Mouse (Mus musculus): ENCODE data around the gene Ngef.

- TF ChIP-seq ZNF384 (IDR thresholded peaks at IDR 0.05; ENCODE audit: low read depth, low read length) = no peak
- TF ChIP-seq ZC3H11A (IDR thresholded peaks at IDR 0.05; ENCODE audit: borderline replicate concordance, low read depth, low read length) = no peak
- TF ChIP-seq CHD2 (IDR thresholded peaks at IDR 0.05; ENCODE audit: low read depth, low read length) = no peak
- TF ChIP-seq HCFC1 (IDR thresholded peaks at IDR 0.05; ENCODE audit: borderline replicate concordance, insufficient read depth, low read length) = no peak
These were observed 39.6 kb downstream of the Ngef start for GRCm38 (mm10) chr1:87534118-87534517.
